Mouse (Mus musculus): ENCODE measurements around the gene Pcdh15.

- no peak for TF ChIP-seq CTCF (IDR thresholded peaks at IDR 0.05; ENCODE audit: low read depth)
- TF ChIP-seq EP300 (optimal IDR thresholded peaks at IDR 0.05), result no peak
These were observed 1216.9 kb downstream of the Pcdh15 start for GRCm38 (mm10) chr10:74316091-74316490.
